7 mouse cellular contexts compared by ENCODE assay signal in genomic region chr10:71361836-71362562, GRCm38 (mm10). TPM values are rescaled to one million over a fixed set of nuclear protein-coding genes. Genes with fewer than 3 reads are reported as not detected.
DNase-seq lines count a peak whose midpoint lies in the region; ATAC-seq lines count a peak whose summit lies in the region.

No protein-coding gene starts in this region.

- intact Hi-C loops in left cerebral cortex, postnatal 4 days (cut with DNase I) = no loop called here

- 16% methylated on average over 18 of the region's 18 CpGs for WGBS in heart, embryonic 13.5 days
- 46% methylated on average over 18 of the region's 18 CpGs for WGBS in liver, embryonic 13.5 days (ENCODE audit: insufficient replicate concordance)
- WGBS in neural tube, embryonic 13.5 days = 26% methylated on average over 18 of the region's 18 CpGs

- H3K36me3 ChIP-seq in heart, embryonic 13.5 days = peaks cover 17% of the 10 kb centered on the region
- H3K36me3 ChIP-seq in liver, embryonic 13.5 days = peaks cover 24% of the 10 kb centered on the region
- peaks cover 21% of the 10 kb centered on the region for H3K36me3 ChIP-seq in neural tube, embryonic 13.5 days

- no peaks in the 10 kb centered on the region for H3K27me3 ChIP-seq in heart, embryonic 13.5 days (replicated peaks)
- no peaks in the 10 kb centered on the region for H3K27me3 ChIP-seq in liver, embryonic 13.5 days
- H3K27me3 ChIP-seq in neural tube, embryonic 13.5 days = no peaks in the 10 kb centered on the region

- peak; percentile 75 for DNase-seq in CD4-positive helper T cell, adult 2 months (ENCODE audit: low read depth, low spot score)
- peak; percentile 63 for DNase-seq in T-cell, adult 2 months (ENCODE audit: low spot score)
- no peak for DNase-seq in liver, embryonic 13.5 days
- DNase-seq in left cerebral cortex, postnatal 4 days = no peak
- DNase-seq in adrenal gland, adult 2 months = no peak

- peaks cover 18% of the 10 kb centered on the region for H3K4me1 ChIP-seq in heart, embryonic 13.5 days
- peaks cover 13% of the 10 kb centered on the region for H3K4me1 ChIP-seq in liver, embryonic 13.5 days (replicated peaks)
- H3K4me1 ChIP-seq in neural tube, embryonic 13.5 days (replicated peaks) = peaks cover 19% of the 10 kb centered on the region

- peak overlapping the region; percentile 65 for H3K4me2 ChIP-seq in heart, embryonic 13.5 days
- H3K4me2 ChIP-seq in liver, embryonic 13.5 days = peak overlapping the region; percentile 24; the same call in 1 of the 2 replicates
- H3K4me2 ChIP-seq in neural tube, embryonic 13.5 days = peak overlapping the region; percentile 44

- no peaks in the 10 kb centered on the region for H3K9me3 ChIP-seq in heart, embryonic 13.5 days
- H3K9me3 ChIP-seq in liver, embryonic 13.5 days (replicated peaks) = no peaks in the 10 kb centered on the region
- H3K9me3 ChIP-seq in neural tube, embryonic 13.5 days = no peaks in the 10 kb centered on the region

- 0 out of 2 replicates have a peak overlapping the region, but pooled peaks have one; percentile 20 for H3K27ac ChIP-seq in heart, embryonic 13.5 days (replicated peaks)
- no peak overlapping the region for H3K27ac ChIP-seq in liver, embryonic 13.5 days
- peak overlapping the region; percentile 59; the same call in 1 of the 2 replicates for H3K27ac ChIP-seq in neural tube, embryonic 13.5 days (replicated peaks)

- no peak for ATAC-seq in heart, embryonic 13.5 days (ENCODE audit: extremely low read depth, insufficient number of reproducible peaks, low FRiP score, low TSS enrichment)
- ATAC-seq in liver, embryonic 13.5 days (ENCODE audit: low read depth) = no peak
- ATAC-seq in neural tube, embryonic 13.5 days (ENCODE audit: low read depth) = peak; percentile 52; the same call in 1 of the 2 replicates

- peak overlapping the region; percentile 29 for H3K4me3 ChIP-seq in heart, embryonic 13.5 days
- no peak overlapping the region for H3K4me3 ChIP-seq in liver, embryonic 13.5 days (replicated peaks)
- 0 out of 2 replicates have a peak overlapping the region, but pooled peaks have one; percentile 11 for H3K4me3 ChIP-seq in neural tube, embryonic 13.5 days

- H3K9ac ChIP-seq in heart, embryonic 13.5 days = peak overlapping the region; percentile 69; the same call in 1 of the 2 replicates
- no peak overlapping the region for H3K9ac ChIP-seq in liver, embryonic 13.5 days
- H3K9ac ChIP-seq in neural tube, embryonic 13.5 days = peak overlapping the region; percentile 53

RNA-seq across cellular contexts. Expression of gene Ipmk, which starts 14.4 kb away (rescaled TPM):
- 5.6 and 6.2 TPM in 2 replicates for polyA plus RNA-seq in heart, embryonic 13.5 days (2015; fragmentation: Nextera tagmentation; extraction: Ambion mirVana)
- polyA plus RNA-seq in liver, embryonic 13.5 days (2015; fragmentation: Nextera tagmentation; extraction: Ambion mirVana) = 8.3 and 11.2 TPM in 2 replicates
- 16.0 and 17.9 TPM in 2 replicates for polyA plus RNA-seq in neural tube, embryonic 13.5 days (2015; fragmentation: Nextera tagmentation; extraction: Ambion mirVana)
- 10 to 100 TPM; 42.1 to 42.9 TPM for total RNA-seq in left cerebral cortex, postnatal 4 days (2021)
- total RNA-seq in adrenal gland, adult 2 months (2021) = 10 to 100 TPM; 13.8 to 17.6 TPM
- polyA plus RNA-seq in adrenal gland, adult 2 months (2012; rRNA removed) = 3.7 and 4.0 TPM in 2 replicates

RNA-seq across cellular contexts. Expression of gene Cisd1, which starts 17.2 kb away (rescaled TPM):
- polyA plus RNA-seq in heart, embryonic 13.5 days (2015; fragmentation: Nextera tagmentation; extraction: Ambion mirVana) = 162 and 186 TPM in 2 replicates
- polyA plus RNA-seq in liver, embryonic 13.5 days (2015; fragmentation: Nextera tagmentation; extraction: Ambion mirVana) = 101 and 103 TPM in 2 replicates
- 242 and 259 TPM in 2 replicates for polyA plus RNA-seq in neural tube, embryonic 13.5 days (2015; fragmentation: Nextera tagmentation; extraction: Ambion mirVana)
- total RNA-seq in left cerebral cortex, postnatal 4 days (2021) = 100 to 1,000 TPM; 110 TPM
- total RNA-seq in adrenal gland, adult 2 months (2021) = 100 to 1,000 TPM in 1 of 2 experiments, 10 to 100 TPM in 1; 86.9 to 105 TPM
- polyA plus RNA-seq in adrenal gland, adult 2 months (2012; rRNA removed) = 155 and 161 TPM in 2 replicates

Comparison
In these comparisons a context has a peak if more than half of its experiments do, and no peak if none do; other contexts are left out.
1. DNase-seq: peak in CD4-positive helper T cell, adult 2 months (single experiment) and T-cell, adult 2 months (single experiment); none in liver, embryonic 13.5 days (single experiment), left cerebral cortex, postnatal 4 days (single experiment) and adrenal gland, adult 2 months (single experiment).
2. Peak in every context shown above with its lines, with median percentiles within 50 percentile points of each other: H3K4me2 ChIP-seq.